Mouse (Mus musculus): ENCODE data around the gene Cxcr5. TPM values are rescaled to one million over a fixed set of nuclear protein-coding genes. Genes with fewer than 3 reads are reported as not detected.
A peak's percentile ranks its signal among the peaks of the same experiment; 100 is the strongest.

Cxcr5 gene
- polyA plus RNA-seq, 1 experiment = not detected

DNA sequence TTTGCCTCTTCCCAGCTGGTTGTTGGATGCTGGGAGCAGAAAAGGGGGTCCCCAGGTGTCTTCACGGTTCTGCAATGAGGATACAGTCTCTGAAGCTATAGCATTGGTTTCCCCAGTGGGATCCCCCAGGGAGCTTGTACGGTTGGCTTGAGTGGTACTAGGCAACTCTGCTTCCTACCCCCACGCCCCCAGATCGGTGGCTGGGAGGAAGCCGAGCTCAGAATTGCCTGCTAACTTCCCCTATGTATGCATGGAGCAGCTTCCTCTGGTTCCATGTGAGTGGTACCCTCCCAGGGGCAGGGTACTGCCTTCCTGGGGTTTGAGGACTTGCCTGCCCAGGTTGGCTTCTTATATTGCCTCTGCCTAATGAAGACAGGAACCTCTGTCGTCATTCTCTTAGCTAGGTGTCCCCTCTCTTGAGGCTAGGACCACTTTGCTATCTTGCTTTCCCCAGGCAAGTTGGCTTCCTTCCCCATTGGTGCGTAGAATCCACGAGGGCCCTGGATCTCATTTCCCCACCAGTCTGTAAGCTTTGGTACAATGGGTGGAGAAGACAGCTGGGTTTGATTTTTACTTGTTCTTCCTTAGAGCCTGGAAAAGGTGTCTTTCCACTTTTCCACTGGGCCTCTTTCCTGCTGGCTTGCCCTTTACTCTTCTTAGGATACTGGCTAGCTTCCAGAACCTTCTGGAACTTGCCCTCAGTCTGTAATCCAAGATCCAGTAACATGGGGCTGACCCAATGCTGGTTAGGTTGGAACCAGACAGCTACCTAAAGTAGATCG is 49.6 kb downstream of the Cxcr5 start:
- no peaks in the 10 kb centered on the region for H3K27me3 ChIP-seq (ENCODE audit: control insufficient read depth, insufficient read depth, insufficient read length)
- peaks cover 12% of the 10 kb centered on the region for H3K36me3 ChIP-seq (ENCODE audit: control insufficient read depth, insufficient read depth)
- H3ac ChIP-seq (ENCODE audit: control insufficient read depth, insufficient read length, low read depth) = no peak overlapping the region
- no peak overlapping the region for H3K4me3 ChIP-seq (ENCODE audit: insufficient read depth, poor library complexity, severe bottlenecking)
- H3K79me2 ChIP-seq (ENCODE audit: control insufficient read depth, insufficient read depth) = no peaks in the 10 kb centered on the region
- H3K79me3 ChIP-seq (ENCODE audit: low read depth) = no peaks in the 10 kb centered on the region
- TF ChIP-seq CEBPB (IDR thresholded peaks at IDR 0.05; ENCODE audit: low read depth) (no peak), CTCF (IDR thresholded peaks at IDR 0.05; ENCODE audit: control insufficient read depth, insufficient read depth, insufficient read length) (no peak), MYOD1 (IDR thresholded peaks at IDR 0.05; ENCODE audit: control insufficient read depth, insufficient read length, low read depth) (no peak), FOSL1 (IDR thresholded peaks at IDR 0.05; ENCODE audit: insufficient read depth, low read length, poor library complexity, severe bottlenecking) (no peak), MAX (IDR thresholded peaks at IDR 0.05) (no peak), USF1 (IDR thresholded peaks at IDR 0.05; ENCODE audit: low read depth) (no peak), MYOG (IDR thresholded peaks at IDR 0.05; ENCODE audit: control insufficient read depth, extremely low read depth, insufficient read length) (no peak)

DNA sequence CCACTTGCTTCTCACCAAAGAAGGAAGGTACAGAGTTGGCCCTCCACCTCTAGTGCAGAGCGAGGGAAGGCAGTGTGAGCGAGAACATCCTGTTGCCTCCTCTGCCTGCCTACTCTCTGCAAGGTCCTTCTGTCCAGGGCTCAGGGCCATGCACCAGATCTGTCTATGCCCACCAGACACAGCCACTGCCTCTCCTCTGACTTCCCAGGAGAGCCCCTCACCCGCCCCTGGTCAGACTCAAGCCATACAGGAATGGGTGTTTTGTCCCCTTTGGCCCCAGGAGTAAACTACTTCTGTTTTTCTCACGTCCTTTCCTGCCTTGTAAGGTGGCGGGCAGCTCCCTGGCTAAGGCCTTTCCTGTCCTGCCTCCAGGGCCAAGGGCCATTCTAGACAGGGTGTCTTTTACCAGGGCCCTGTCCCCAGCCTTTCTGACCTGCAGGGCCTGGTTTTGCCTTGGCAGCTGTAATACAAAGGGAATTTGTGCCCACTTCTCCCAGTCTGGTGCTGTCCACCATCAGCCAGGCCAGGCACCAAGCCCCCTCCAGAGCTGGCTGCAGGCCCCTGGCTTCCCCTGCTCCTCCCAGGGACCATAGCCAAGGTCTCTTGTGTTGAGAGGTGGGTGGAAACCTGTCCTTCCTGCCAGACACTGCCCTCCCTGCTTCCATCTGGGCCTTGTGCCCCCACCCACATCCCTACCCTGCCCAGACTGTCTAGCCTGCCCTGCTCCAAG is 50.6 kb downstream of the Cxcr5 start:
- Histone ChIP-seq H3K36me3 (ENCODE audit: control insufficient read depth, insufficient read depth) (peaks cover 22% of the 10 kb centered on the region), H3K79me2 (ENCODE audit: control insufficient read depth, insufficient read depth) (no peaks in the 10 kb centered on the region), H3K4me3 (ENCODE audit: insufficient read depth, poor library complexity, severe bottlenecking) (no peak overlapping the region), H3K27me3 (ENCODE audit: control insufficient read depth, insufficient read depth, insufficient read length) (no peaks in the 10 kb centered on the region), H3K79me3 (ENCODE audit: low read depth) (no peaks in the 10 kb centered on the region), H3ac (ENCODE audit: control insufficient read depth, insufficient read length, low read depth) (no peak overlapping the region)
- no peak for TF ChIP-seq CEBPB (IDR thresholded peaks at IDR 0.05; ENCODE audit: low read depth)
- TF ChIP-seq MYOD1 (IDR thresholded peaks at IDR 0.05; ENCODE audit: control insufficient read depth, insufficient read length, low read depth) = no peak
- no peak for TF ChIP-seq USF1 (IDR thresholded peaks at IDR 0.05; ENCODE audit: low read depth)
- TF ChIP-seq MYOG (IDR thresholded peaks at IDR 0.05; ENCODE audit: control insufficient read depth, extremely low read depth, insufficient read length) = no peak
- TF ChIP-seq FOSL1 (IDR thresholded peaks at IDR 0.05; ENCODE audit: insufficient read depth, low read length, poor library complexity, severe bottlenecking) = no peak
- TF ChIP-seq CTCF (IDR thresholded peaks at IDR 0.05; ENCODE audit: control insufficient read depth, insufficient read depth, insufficient read length) = no peak

DNA sequence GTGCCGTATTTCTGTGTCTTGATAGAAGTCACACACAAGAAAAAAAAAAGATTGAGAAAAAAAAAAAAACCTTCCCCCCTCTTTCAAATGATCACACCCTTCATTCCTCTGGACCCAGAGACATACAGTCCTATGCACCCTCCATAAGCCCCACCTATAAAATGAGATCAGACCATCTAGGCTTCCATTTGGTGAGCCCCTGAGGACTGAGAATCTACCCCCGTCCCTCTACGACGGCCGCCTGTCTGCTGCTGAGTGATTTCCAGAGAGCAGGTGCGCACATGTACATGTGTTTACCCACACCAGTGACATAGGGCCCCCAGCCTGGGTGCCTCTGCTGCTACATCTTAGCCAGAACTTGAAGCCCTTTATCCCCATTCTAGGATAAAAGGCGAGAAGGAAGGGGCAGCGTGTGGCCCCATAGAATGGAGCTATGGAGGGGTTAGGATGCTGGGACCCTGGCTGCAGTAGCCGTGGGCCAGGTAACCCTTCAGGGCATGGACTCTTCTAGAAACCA is 51.3 kb downstream of the Cxcr5 start:
- Histone ChIP-seq H3K36me3 (ENCODE audit: control insufficient read depth, insufficient read depth) (peaks cover 26% of the 10 kb centered on the region), H3K79me3 (ENCODE audit: low read depth) (no peaks in the 10 kb centered on the region), H3ac (ENCODE audit: control insufficient read depth, insufficient read length, low read depth) (no peak overlapping the region), H3K79me2 (ENCODE audit: control insufficient read depth, insufficient read depth) (peaks cover 3% of the 10 kb centered on the region), H3K27me3 (ENCODE audit: control insufficient read depth, insufficient read depth, insufficient read length) (no peaks in the 10 kb centered on the region), H3K4me3 (ENCODE audit: insufficient read depth, poor library complexity, severe bottlenecking) (no peak overlapping the region)
- TF ChIP-seq MYOG (IDR thresholded peaks at IDR 0.05; ENCODE audit: control insufficient read depth, extremely low read depth, insufficient read length) (no peak), FOSL1 (IDR thresholded peaks at IDR 0.05; ENCODE audit: insufficient read depth, low read length, poor library complexity, severe bottlenecking) (no peak), MYOD1 (IDR thresholded peaks at IDR 0.05; ENCODE audit: control insufficient read depth, insufficient read length, low read depth) (no peak), USF1 (IDR thresholded peaks at IDR 0.05; ENCODE audit: low read depth) (no peak), CEBPB (IDR thresholded peaks at IDR 0.05; ENCODE audit: low read depth) (no peak), MAX (IDR thresholded peaks at IDR 0.05) (no peak), CTCF (IDR thresholded peaks at IDR 0.05; ENCODE audit: control insufficient read depth, insufficient read depth, insufficient read length) (no peak)

DNA sequence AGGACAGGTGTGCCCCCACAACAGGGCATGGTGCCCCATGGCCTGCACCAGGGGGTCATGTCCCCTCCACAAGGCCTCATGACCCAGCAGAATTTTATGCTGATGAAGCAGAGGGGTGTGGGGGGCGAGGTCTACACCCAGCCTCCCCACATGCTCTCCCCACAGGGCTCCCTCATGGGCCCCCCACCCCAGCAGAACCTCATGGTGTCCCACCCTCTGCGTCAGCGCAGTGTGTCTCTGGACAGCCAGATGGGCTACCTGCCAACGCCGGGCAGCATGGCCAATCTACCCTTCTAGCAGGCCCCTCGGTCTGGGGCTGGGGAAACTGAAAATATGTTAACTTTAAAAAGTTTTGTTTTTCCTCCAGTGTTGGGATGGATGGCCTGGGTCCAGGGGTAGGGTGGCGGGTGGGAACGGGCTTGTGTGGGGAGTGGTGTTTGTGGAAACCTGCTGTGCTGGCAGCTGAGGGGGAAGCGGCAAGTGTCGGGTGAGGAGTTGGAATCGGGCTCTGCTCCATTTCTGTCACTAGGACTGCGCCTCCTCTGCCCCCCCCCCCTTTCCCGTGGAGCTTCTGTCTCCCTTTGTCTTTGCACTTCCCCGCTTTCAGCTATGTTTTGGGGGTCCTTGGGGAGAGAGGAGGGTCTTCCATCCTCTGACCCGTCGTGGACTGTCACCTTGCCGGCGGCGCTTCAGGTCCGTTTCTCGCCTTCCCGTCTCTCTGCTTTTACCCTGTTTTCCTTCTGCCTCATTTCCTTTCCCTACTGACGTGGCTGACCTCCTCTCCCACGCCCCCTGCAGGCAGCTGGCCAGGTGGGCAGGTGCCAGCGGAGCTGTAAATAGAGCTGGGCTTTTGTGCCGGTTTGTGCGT is 52.0 kb downstream of the Cxcr5 start:
- peak; percentile 21 for TF ChIP-seq CTCF (IDR thresholded peaks at IDR 0.05; ENCODE audit: control insufficient read depth, insufficient read depth, insufficient read length)
- no peak for TF ChIP-seq USF1 (IDR thresholded peaks at IDR 0.05; ENCODE audit: low read depth)
- no peak for TF ChIP-seq MYOG (IDR thresholded peaks at IDR 0.05; ENCODE audit: control insufficient read depth, extremely low read depth, insufficient read length)
- no peak for TF ChIP-seq CEBPB (IDR thresholded peaks at IDR 0.05; ENCODE audit: low read depth)
- Histone ChIP-seq H3K4me3 (ENCODE audit: insufficient read depth, poor library complexity, severe bottlenecking) (no peak overlapping the region), H3K36me3 (ENCODE audit: control insufficient read depth, insufficient read depth) (peaks cover 33% of the 10 kb centered on the region), H3K79me2 (ENCODE audit: control insufficient read depth, insufficient read depth) (peaks cover 10% of the 10 kb centered on the region), H3K79me3 (ENCODE audit: low read depth) (no peaks in the 10 kb centered on the region), H3K27me3 (ENCODE audit: control insufficient read depth, insufficient read depth, insufficient read length) (no peaks in the 10 kb centered on the region), H3ac (ENCODE audit: control insufficient read depth, insufficient read length, low read depth) (no peak overlapping the region)

Data from C2C12 (cell line).